Mouse (Mus musculus) neural tube, embryonic 13.5 days (tissue): ENCODE data around the gene Hip1. TPM values are rescaled to one million over a fixed set of nuclear protein-coding genes. Genes with fewer than 3 reads are reported as not detected.

Source experiments
- ATAC-seq: fragments of 200-750 bp; cut with Nextera tagmentation; 2 replicates; pipeline ENCODE4 v1.8.0; 2017; ENCODE audit warnings: low read depth, mild to moderate bottlenecking, moderate TSS enrichment, moderate library complexity
- H3K27ac ChIP-seq: fragments of 300-500 bp; sonication (generic); replicated peaks from 2 replicates; pipeline ENCODE4 v1.5.1; 2015; ENCODE audit warnings: moderate library complexity, mild to moderate bottlenecking, inconsistent platforms
- H3K27me3 ChIP-seq: fragments of 300-500 bp; sonication (generic); 2 replicates; pipeline ENCODE4 v1.6.1; 2015; ENCODE audit warnings: mild to moderate bottlenecking, inconsistent platforms
- H3K36me3 ChIP-seq: fragments of 300-500 bp; sonication (generic); 2 replicates; pipeline ENCODE4 v1.6.1; 2015; ENCODE audit warnings: mild to moderate bottlenecking, inconsistent platforms
- H3K4me1 ChIP-seq: fragments of 300-500 bp; sonication (generic); replicated peaks from 2 replicates; pipeline ENCODE4 v1.6.1; 2015; ENCODE audit warnings: inconsistent platforms
- H3K4me2 ChIP-seq: fragments of 300-500 bp; sonication (generic); 2 replicates; pipeline ENCODE4 v1.6.1; 2015; ENCODE audit warnings: inconsistent platforms, mild to moderate bottlenecking, moderate library complexity
- H3K4me3 ChIP-seq: fragments of 300-500 bp; sonication (generic); 2 replicates; pipeline ENCODE4 v1.5.1; 2015; ENCODE audit warnings: mild to moderate bottlenecking, inconsistent platforms
- H3K9ac ChIP-seq: fragments of 300-500 bp; sonication (generic); 2 replicates; pipeline ENCODE4 v1.6.1; 2015; ENCODE audit warnings: moderate library complexity, mild to moderate bottlenecking, inconsistent platforms
- H3K9me3 ChIP-seq: fragments of 300-500 bp; sonication (generic); 2 replicates; pipeline ENCODE4 v1.6.1; 2016; ENCODE audit warnings: inconsistent platforms
- WGBS: fragments of 180-500 bp; shearing (Covaris S2); methylation state at CpG from one replicate; pipeline ENCODE4 v1.1.7; 2015; 5-methylcytosine and 5-hydroxymethylcytosine counted together
- polyA plus RNA-seq: library from polyadenylated mRNA; unstranded; fragments of >200 nt; fragmentation: Nextera tagmentation; extraction: Ambion mirVana; gene quantifications from 2 replicates; pipeline ENCODE4 v1.2.1, GENCODE M21; 2015

The Hip1 gene
- polyA plus RNA-seq, 1 experiment from 2014 or later = 48.6 TPM

DNA sequence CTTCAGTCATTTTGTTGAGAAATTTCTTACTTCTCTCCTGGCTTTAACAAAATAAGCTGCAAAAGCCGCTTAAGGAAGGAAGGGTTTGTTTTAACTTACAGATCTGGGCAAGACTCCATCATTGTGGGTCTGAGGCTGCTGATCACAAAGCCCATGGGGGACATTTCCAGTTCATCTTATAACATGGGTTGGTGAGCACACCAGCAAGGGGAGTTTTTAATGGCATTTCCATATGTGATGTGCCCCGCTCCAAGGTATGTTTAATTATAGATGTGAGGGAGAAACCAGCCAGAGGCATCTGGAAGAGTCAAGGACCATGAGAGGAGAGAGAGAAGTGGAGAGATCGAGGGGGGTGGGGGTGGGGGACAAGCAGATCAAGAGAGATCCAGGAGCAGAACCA, 12.8 kb upstream of the Hip1 start:
- ATAC-seq = peak; percentile 78
- H3K27me3 ChIP-seq = no peaks in the 10 kb centered on the region
- H3K36me3 ChIP-seq = no peaks in the 10 kb centered on the region
- H3K4me1 ChIP-seq = peaks cover 26% of the 10 kb centered on the region
- H3K9ac ChIP-seq = peak overlapping the region; percentile 41; the same call in 1 of the 2 replicates
- no peak overlapping the region for H3K4me3 ChIP-seq
- WGBS = 32% methylated on average over 3 of the region's 3 CpGs
- peak overlapping the region; percentile 91 for H3K27ac ChIP-seq
- 0 out of 2 replicates have a peak, but pooled peaks cover 3% of the 10 kb centered on the region for H3K9me3 ChIP-seq
- H3K4me2 ChIP-seq = no peak overlapping the region; the same call in 1 of the 2 replicates

- no peak overlapping the region for H3K4me2 ChIP-seq
- no peaks in the 10 kb centered on the region for H3K9me3 ChIP-seq
- H3K27ac ChIP-seq = peak overlapping the region; percentile 91
- H3K36me3 ChIP-seq = no peaks in the 10 kb centered on the region
- ATAC-seq = peak; percentile 95
- H3K27me3 ChIP-seq = no peaks in the 10 kb centered on the region
- H3K9ac ChIP-seq = no peak overlapping the region
- H3K4me3 ChIP-seq = no peak overlapping the region
- 14% methylated on average over 4 of the region's 4 CpGs for WGBS
- peaks cover 26% of the 10 kb centered on the region for H3K4me1 ChIP-seq
These were observed 12.1 kb upstream of the Hip1 start for GRCm38 (mm10) chr5:135557051-135557450.

DNA sequence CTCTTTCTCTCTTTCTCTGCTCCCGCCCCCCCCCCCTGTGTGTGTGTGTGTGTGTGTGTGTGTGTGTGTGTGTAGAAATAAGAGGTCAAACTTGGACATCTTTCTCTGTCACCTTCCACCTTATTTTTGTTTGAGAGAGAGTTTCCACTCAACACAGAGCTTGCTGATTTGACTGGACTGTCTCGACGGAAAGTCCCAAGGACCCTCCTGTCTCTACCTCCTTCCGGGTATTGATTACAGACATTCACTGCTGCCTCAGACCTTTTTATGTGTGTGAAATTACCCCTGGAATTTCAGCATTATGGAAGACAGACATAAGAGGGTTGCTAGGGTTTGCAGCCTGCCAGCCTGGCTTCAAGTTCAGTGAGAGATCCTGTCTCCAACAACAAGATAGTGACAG, 11.3 kb upstream of the Hip1 start:
- H3K27ac ChIP-seq = peak overlapping the region; percentile 91
- H3K27me3 ChIP-seq = no peaks in the 10 kb centered on the region
- H3K4me2 ChIP-seq = no peak overlapping the region
- no peaks in the 10 kb centered on the region for H3K9me3 ChIP-seq
- no peak overlapping the region for H3K9ac ChIP-seq
- H3K4me1 ChIP-seq = peaks cover 26% of the 10 kb centered on the region
- ATAC-seq = no peak
- no peaks in the 10 kb centered on the region for H3K36me3 ChIP-seq
- no peak overlapping the region for H3K4me3 ChIP-seq
- 49% methylated on average over 4 of the region's 4 CpGs for WGBS

GRCm38 (mm10) chr5:135551591-135551990, 6.7 kb upstream of the Hip1 start:
- ATAC-seq = no peak
- no peaks in the 10 kb centered on the region for H3K36me3 ChIP-seq
- H3K4me3 ChIP-seq = no peak overlapping the region
- no peak overlapping the region for H3K27ac ChIP-seq
- WGBS = 79% methylated on average over 3 of the region's 3 CpGs
- H3K4me2 ChIP-seq = no peak overlapping the region
- no peak overlapping the region for H3K9ac ChIP-seq
- H3K4me1 ChIP-seq = peaks cover 10% of the 10 kb centered on the region; the same call in 1 of the 2 replicates
- H3K9me3 ChIP-seq = no peaks in the 10 kb centered on the region
- H3K27me3 ChIP-seq = no peaks in the 10 kb centered on the region

GRCm38 (mm10) chr5:135550910-135551309, 6.0 kb upstream of the Hip1 start:
- H3K4me3 ChIP-seq = no peak overlapping the region
- no peak overlapping the region for H3K4me2 ChIP-seq
- no peaks in the 10 kb centered on the region for H3K9me3 ChIP-seq
- no peaks in the 10 kb centered on the region for H3K27me3 ChIP-seq
- WGBS = 37% methylated on average over 3 of the region's 3 CpGs
- H3K4me1 ChIP-seq = peaks cover 10% of the 10 kb centered on the region; the same call in 1 of the 2 replicates
- no peak for ATAC-seq
- H3K27ac ChIP-seq = no peak overlapping the region
- no peak overlapping the region for H3K9ac ChIP-seq
- no peaks in the 10 kb centered on the region for H3K36me3 ChIP-seq

DNA sequence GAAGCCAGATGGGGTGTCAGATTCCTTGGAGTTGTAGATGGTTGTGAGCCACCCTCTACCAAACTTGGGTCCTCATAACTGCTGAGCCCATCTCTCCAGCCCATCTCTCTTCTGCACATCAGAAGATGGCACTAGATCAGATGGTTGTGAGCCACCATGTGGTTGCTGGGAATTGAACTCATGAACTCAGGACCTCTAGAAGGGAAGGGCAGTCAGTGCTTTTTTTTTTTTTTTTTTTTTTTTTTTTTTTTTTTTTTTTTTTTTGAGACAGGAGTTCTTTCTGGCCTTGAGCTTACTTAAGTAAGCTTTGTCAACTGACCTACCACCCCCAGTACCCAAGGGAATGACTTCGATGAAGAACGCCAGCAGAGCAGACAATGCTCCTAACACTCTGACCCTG, 3.1 kb upstream of the Hip1 start:
- no peak overlapping the region for H3K27ac ChIP-seq

GRCm38 (mm10) chr5:135544032-135544558, 825 bp downstream of the Hip1 start:
- H3K4me3 ChIP-seq = peak overlapping the region; percentile 72
- peak overlapping the region; percentile 70; the same call in 1 of the 2 replicates for H3K27ac ChIP-seq

More for the DNA sequence above, 3.1 kb upstream of the Hip1 start:
- 70% methylated on average over 2 of the region's 2 CpGs for WGBS
- Histone ChIP-seq H3K4me1 (peaks cover 20% of the 10 kb centered on the region), H3K9me3 (no peaks in the 10 kb centered on the region), H3K36me3 (no peaks in the 10 kb centered on the region), H3K4me2 (no peak overlapping the region), H3K4me3 (no peak overlapping the region), H3K27me3 (no peaks in the 10 kb centered on the region), H3K9ac (no peak overlapping the region)
- no peak for ATAC-seq

GRCm38 (mm10) chr5:135537794-135538214, 7.1 kb downstream of the Hip1 start:
- WGBS = 84% methylated on average over 10 of the region's 10 CpGs
- H3K36me3 ChIP-seq = 0 out of 2 replicates have a peak, but pooled peaks cover 5% of the 10 kb centered on the region
- H3K4me2 ChIP-seq = no peak overlapping the region
- no peak for ATAC-seq
- no peaks in the 10 kb centered on the region for H3K4me1 ChIP-seq
- no peak overlapping the region for H3K27ac ChIP-seq
- H3K4me3 ChIP-seq = no peak overlapping the region
- H3K9ac ChIP-seq = no peak overlapping the region
- H3K27me3 ChIP-seq = no peaks in the 10 kb centered on the region
- H3K9me3 ChIP-seq = no peaks in the 10 kb centered on the region

More at GRCm38 (mm10) chr5:135544032-135544558, 825 bp downstream of the Hip1 start:
- no peaks in the 10 kb centered on the region for H3K9me3 ChIP-seq
- peaks cover 20% of the 10 kb centered on the region for H3K4me1 ChIP-seq
- peak overlapping the region; percentile 73 for H3K9ac ChIP-seq
- peak overlapping the region; percentile 91 for H3K4me2 ChIP-seq
- H3K27me3 ChIP-seq = no peaks in the 10 kb centered on the region
- no peaks in the 10 kb centered on the region for H3K36me3 ChIP-seq
- WGBS = 4% methylated on average over 15 of the region's 15 CpGs
- ATAC-seq = no peak

GRCm38 (mm10) chr5:135537326-135537725, 7.6 kb downstream of the Hip1 start:
- H3K4me3 ChIP-seq = no peak overlapping the region
- no peaks in the 10 kb centered on the region for H3K4me1 ChIP-seq
- no peak overlapping the region for H3K4me2 ChIP-seq
- no peaks in the 10 kb centered on the region for H3K9me3 ChIP-seq
- H3K27ac ChIP-seq = no peak overlapping the region
- no peak for ATAC-seq
- 0 out of 2 replicates have a peak, but pooled peaks cover 5% of the 10 kb centered on the region for H3K36me3 ChIP-seq
- WGBS = 80% methylated on average over 4 of the region's 4 CpGs
- no peak overlapping the region for H3K9ac ChIP-seq
- no peaks in the 10 kb centered on the region for H3K27me3 ChIP-seq

GRCm38 (mm10) chr5:135535867-135536266, 9.1 kb downstream of the Hip1 start:
- Histone ChIP-seq H3K4me3 (no peak overlapping the region), H3K27ac (no peak overlapping the region), H3K9me3 (no peaks in the 10 kb centered on the region), H3K36me3 (0 out of 2 replicates have a peak, but pooled peaks cover 11% of the 10 kb centered on the region), H3K27me3 (no peaks in the 10 kb centered on the region), H3K4me1 (no peaks in the 10 kb centered on the region), H3K4me2 (no peak overlapping the region), H3K9ac (no peak overlapping the region)
- no peak for ATAC-seq

GRCm38 (mm10) chr5:135533431-135533830, 11.5 kb downstream of the Hip1 start:
- no peak overlapping the region for H3K27ac ChIP-seq
- ATAC-seq = no peak
- H3K27me3 ChIP-seq = no peaks in the 10 kb centered on the region
- no peak overlapping the region for H3K9ac ChIP-seq
- 0 out of 2 replicates have a peak, but pooled peaks cover 11% of the 10 kb centered on the region for H3K36me3 ChIP-seq
- H3K4me2 ChIP-seq = no peak overlapping the region
- no peaks in the 10 kb centered on the region for H3K9me3 ChIP-seq
- WGBS = 79% methylated on average over 10 of the region's 10 CpGs
- H3K4me1 ChIP-seq = no peaks in the 10 kb centered on the region
- H3K4me3 ChIP-seq = no peak overlapping the region

DNA sequence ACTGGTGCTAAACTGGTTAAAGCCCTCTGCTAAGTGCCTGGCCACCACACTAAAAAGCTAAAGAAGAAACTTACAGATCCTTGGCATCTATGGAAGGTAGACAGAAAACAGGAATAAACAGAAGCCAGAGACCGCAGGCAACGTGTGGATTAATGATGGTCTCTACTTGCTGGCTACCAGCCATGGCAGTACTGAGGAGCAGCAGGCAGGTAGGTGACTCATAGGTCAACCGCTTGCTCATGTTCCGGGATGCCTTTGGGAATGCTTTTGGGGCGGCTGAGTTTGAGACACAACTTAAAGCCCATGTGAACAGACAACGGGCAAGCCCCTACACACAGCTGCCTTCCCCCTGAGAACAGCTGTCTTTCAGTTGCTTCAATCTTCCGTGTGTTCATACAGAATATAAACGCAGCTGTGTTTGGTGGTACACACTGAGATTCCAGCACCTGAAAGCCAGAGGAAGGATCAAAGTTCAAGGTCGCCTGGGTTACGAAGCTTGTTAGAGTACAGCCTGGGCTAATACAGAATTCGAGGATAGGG, 13.5 kb downstream of the Hip1 start:
- Histone ChIP-seq H3K4me3 (no peak overlapping the region), H3K4me2 (no peak overlapping the region), H3K36me3 (peaks cover 12% of the 10 kb centered on the region; the same call in 1 of the 2 replicates), H3K9me3 (no peaks in the 10 kb centered on the region), H3K27ac (no peak overlapping the region), H3K9ac (no peak overlapping the region), H3K4me1 (peaks cover 8% of the 10 kb centered on the region; the same call in 1 of the 2 replicates), H3K27me3 (no peaks in the 10 kb centered on the region)
- WGBS = 87% methylated on average over 11 of the region's 11 CpGs
- ATAC-seq = no peak
